Mouse (Mus musculus): ENCODE results near the gene Erc2.

DNA sequence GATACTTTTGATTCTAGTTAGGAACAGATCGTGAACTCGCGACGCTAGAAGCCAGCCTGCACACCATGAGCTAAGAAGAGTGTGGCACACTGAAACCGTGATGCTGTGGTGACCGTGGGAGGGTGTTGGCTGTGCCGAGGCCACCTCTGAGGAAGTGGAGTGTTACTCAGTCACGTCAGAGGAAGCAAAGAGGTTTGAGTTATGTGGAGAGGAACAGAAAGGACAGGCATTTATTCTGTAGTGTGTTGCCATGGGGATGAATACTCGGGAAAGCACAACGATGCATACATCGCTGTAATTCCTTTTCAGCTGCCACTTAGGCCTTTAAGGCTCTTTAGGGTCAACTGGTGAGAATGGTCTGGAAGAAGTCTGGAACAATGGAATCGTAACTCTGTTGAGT is 445.8 kb downstream of the Erc2 start:
- TF ChIP-seq SMC3 (IDR thresholded peaks at IDR 0.05; ENCODE audit: low read depth, low read length) = no peak
- no peak for TF ChIP-seq HCFC1 (IDR thresholded peaks at IDR 0.05; ENCODE audit: low read depth, low read length)
- TF ChIP-seq CTCF (conservative IDR thresholded peaks at IDR 0.05 in 1 of 2, IDR thresholded peaks at IDR 0.05 in 1 of 2; ENCODE audit: low read depth in 2 of 2, low read length in 2 of 2) = no peak
- TF ChIP-seq ZNF384 (IDR thresholded peaks at IDR 0.05; ENCODE audit: low read depth, low read length) = no peak
- no peak for TF ChIP-seq MAX (IDR thresholded peaks at IDR 0.05; ENCODE audit: low read length)
- TF ChIP-seq JUN (IDR thresholded peaks at IDR 0.05; ENCODE audit: insufficient read depth, low read depth, low read length) = no peak
- no peak for TF ChIP-seq EP300 (IDR thresholded peaks at IDR 0.05; ENCODE audit: low read length)
- no peak for TF ChIP-seq ZC3H11A (IDR thresholded peaks at IDR 0.05; ENCODE audit: low read depth, low read length)
- no peak for TF ChIP-seq E2F4 (IDR thresholded peaks at IDR 0.05; ENCODE audit: insufficient replicate concordance, low read depth, low read length)
- no peak for TF ChIP-seq MAZ (IDR thresholded peaks at IDR 0.05; ENCODE audit: low read depth, low read length)
- TF ChIP-seq POLR2A (IDR thresholded peaks at IDR 0.05; ENCODE audit: low read depth, low read length) = no peak
- no peak for TF ChIP-seq USF1 (IDR thresholded peaks at IDR 0.05; ENCODE audit: low read depth, low read length)
- TF ChIP-seq UBTF (IDR thresholded peaks at IDR 0.05; ENCODE audit: low read depth, low read length) = no peak

All from CH12.LX (cell line).